Mouse (Mus musculus) naive thymus-derived CD4-positive, alpha-beta T cell, adult 2 months (primary cell): Measurements from ENCODE around the gene Slc5a6.

Experiments used
- DNase-seq: peaks from one replicate; pipeline ENCODE4 v3.0.0-alpha.2; 2011; ENCODE audit warnings: low read depth

The Slc5a6 gene

GRCm38 (mm10) chr5:31048763-31049641 is at the start of gene Slc5a6:
TSS of gene Slc5a6 (minus strand) at chr5:31048924.
- DNase-seq, result peak; percentile 79

- DNase-seq, result no peak
Observed at GRCm38 (mm10) chr5:31095711-31096480, 47.2 kb upstream of the Slc5a6 start.

- DNase-seq, result peak; percentile 76
Observed at GRCm38 (mm10) chr5:31094799-31095691, 46.3 kb upstream of the Slc5a6 start.

GRCm38 (mm10) chr5:31094100-31094798 is 45.5 kb upstream of the Slc5a6 start:
- DNase-seq, result peak; percentile 67

GRCm38 (mm10) chr5:31093151-31094041 is 44.7 kb upstream of the Slc5a6 start:
- DNase-seq, result peak; percentile 64

- no peak for DNase-seq
Observed at GRCm38 (mm10) chr5:31092231-31092975, 43.7 kb upstream of the Slc5a6 start.

GRCm38 (mm10) chr5:31087131-31087530 is 38.4 kb upstream of the Slc5a6 start:
- no peak for DNase-seq

GRCm38 (mm10) chr5:31086606-31087005 is 37.9 kb upstream of the Slc5a6 start:
- no peak for DNase-seq

- DNase-seq, result no peak
Observed at GRCm38 (mm10) chr5:31083949-31084348, 35.2 kb upstream of the Slc5a6 start.

GRCm38 (mm10) chr5:31082935-31083625 is 34.4 kb upstream of the Slc5a6 start:
- no peak for DNase-seq

GRCm38 (mm10) chr5:31082355-31082754 is 33.6 kb upstream of the Slc5a6 start:
- DNase-seq, result peak; percentile 65

GRCm38 (mm10) chr5:31081386-31081785 is 32.7 kb upstream of the Slc5a6 start:
- peak; percentile 60 for DNase-seq

GRCm38 (mm10) chr5:31080795-31081164 is 32.1 kb upstream of the Slc5a6 start:
- no peak for DNase-seq

- DNase-seq, result no peak
Observed at GRCm38 (mm10) chr5:31080059-31080794, 31.5 kb upstream of the Slc5a6 start.

GRCm38 (mm10) chr5:31076346-31076745 is 27.6 kb upstream of the Slc5a6 start:
- DNase-seq, result no peak

GRCm38 (mm10) chr5:31073176-31073575 is 24.5 kb upstream of the Slc5a6 start:
- no peak for DNase-seq

GRCm38 (mm10) chr5:31071821-31072220 is 23.1 kb upstream of the Slc5a6 start:
- no peak for DNase-seq

- DNase-seq, result no peak
Observed at GRCm38 (mm10) chr5:31071059-31071458, 22.3 kb upstream of the Slc5a6 start.
